Mouse (Mus musculus) urinary bladder, postnatal 4 days (tissue): Measurements from ENCODE around the gene Cebpa.

Experiments used
- DNase-seq, 2 experiments: peaks; one replicate each; pipeline ENCODE4 v3.0.0; 2021 to 2022; ENCODE audit warnings: low spot score in 2 of 2

Gene Cebpa

GRCm38 (mm10) chr7:35120146-35120691 lies 1.1 kb downstream of the Cebpa start:
- DNase-seq = no peak

GRCm38 (mm10) chr7:35121150-35121549 lies 2.1 kb downstream of the Cebpa start:
- no peak for DNase-seq

- no peak for DNase-seq
These were observed 3.6 kb downstream of the Cebpa start for GRCm38 (mm10) chr7:35122401-35123320.

- DNase-seq = no peak
These were observed 4.4 kb downstream of the Cebpa start for GRCm38 (mm10) chr7:35123431-35123953.

- no peak for DNase-seq
These were observed 5.1 kb downstream of the Cebpa start for GRCm38 (mm10) chr7:35124216-35124615.

- no peak for DNase-seq
These were observed 5.7 kb downstream of the Cebpa start for GRCm38 (mm10) chr7:35124745-35125144.

GRCm38 (mm10) chr7:35125971-35126370 lies 6.9 kb downstream of the Cebpa start:
- DNase-seq = no peak

GRCm38 (mm10) chr7:35127001-35127400 lies 7.9 kb downstream of the Cebpa start:
- no peak for DNase-seq

- DNase-seq = no peak
These were observed 8.6 kb downstream of the Cebpa start for GRCm38 (mm10) chr7:35127721-35128120.

- DNase-seq = peak in 1 of 2 experiments; percentile 58
These were observed 9.8 kb downstream of the Cebpa start for GRCm38 (mm10) chr7:35128677-35129567.

GRCm38 (mm10) chr7:35130059-35130738 lies 11.1 kb downstream of the Cebpa start:
- DNase-seq = no peak

GRCm38 (mm10) chr7:35130888-35131287 lies 11.8 kb downstream of the Cebpa start:
- DNase-seq = no peak

- DNase-seq = no peak
These were observed 12.5 kb downstream of the Cebpa start for GRCm38 (mm10) chr7:35131601-35132000.

GRCm38 (mm10) chr7:35134621-35135020 lies 15.5 kb downstream of the Cebpa start:
- no peak for DNase-seq

- no peak for DNase-seq
These were observed 18.4 kb downstream of the Cebpa start for GRCm38 (mm10) chr7:35137524-35137923.

- no peak for DNase-seq
These were observed 19.4 kb downstream of the Cebpa start for GRCm38 (mm10) chr7:35138481-35138880.

GRCm38 (mm10) chr7:35139880-35140279 lies 20.8 kb downstream of the Cebpa start:
- DNase-seq = no peak

GRCm38 (mm10) chr7:35141519-35141918 lies 22.4 kb downstream of the Cebpa start:
- no peak for DNase-seq

- no peak for DNase-seq
These were observed 23.4 kb downstream of the Cebpa start for GRCm38 (mm10) chr7:35142522-35142921.

GRCm38 (mm10) chr7:35143864-35144618 lies 24.9 kb downstream of the Cebpa start:
- no peak for DNase-seq

- DNase-seq = no peak
These were observed 26.0 kb downstream of the Cebpa start for GRCm38 (mm10) chr7:35145068-35145467.
